Mouse (Mus musculus): ENCODE results near the gene Macrod1.

The Macrod1 gene

GRCm38 (mm10) chr19:7168423-7168822 is 111.8 kb downstream of the Macrod1 start:
- DNase-seq (ENCODE audit: low read depth, low spot score), result no peak

GRCm38 (mm10) chr19:7170916-7171315 is 114.3 kb downstream of the Macrod1 start:
- DNase-seq (ENCODE audit: low read depth, low spot score), result no peak

GRCm38 (mm10) chr19:7171447-7171846 is 114.8 kb downstream of the Macrod1 start:
- no peak for DNase-seq (ENCODE audit: low read depth, low spot score)

- DNase-seq (ENCODE audit: low read depth, low spot score), result no peak
These were observed 115.6 kb downstream of the Macrod1 start for GRCm38 (mm10) chr19:7172051-7172866.

GRCm38 (mm10) chr19:7176041-7176696 is 119.6 kb downstream of the Macrod1 start:
- DNase-seq (ENCODE audit: low read depth, low spot score), result no peak

- no peak for DNase-seq (ENCODE audit: low read depth, low spot score)
These were observed 121.3 kb downstream of the Macrod1 start for GRCm38 (mm10) chr19:7177804-7178511.

- no peak for DNase-seq (ENCODE audit: low read depth, low spot score)
These were observed 122.3 kb downstream of the Macrod1 start for GRCm38 (mm10) chr19:7178841-7179452.

- no peak for DNase-seq (ENCODE audit: low read depth, low spot score)
These were observed 124.3 kb downstream of the Macrod1 start for GRCm38 (mm10) chr19:7180756-7181405.

- no peak for DNase-seq (ENCODE audit: low read depth, low spot score)
These were observed 124.9 kb downstream of the Macrod1 start for GRCm38 (mm10) chr19:7181496-7181895.

GRCm38 (mm10) chr19:7182273-7182949 is 125.8 kb downstream of the Macrod1 start:
- DNase-seq (ENCODE audit: low read depth, low spot score), result no peak

- DNase-seq (ENCODE audit: low read depth, low spot score), result no peak
These were observed 126.8 kb downstream of the Macrod1 start for GRCm38 (mm10) chr19:7183419-7183818.

- no peak for DNase-seq (ENCODE audit: low read depth, low spot score)
These were observed 128.4 kb downstream of the Macrod1 start for GRCm38 (mm10) chr19:7185059-7185458.

- DNase-seq (ENCODE audit: low read depth, low spot score), result no peak
These were observed 129.2 kb downstream of the Macrod1 start for GRCm38 (mm10) chr19:7185715-7186291.

GRCm38 (mm10) chr19:7187157-7187556 is 130.5 kb downstream of the Macrod1 start:
- DNase-seq (ENCODE audit: low read depth, low spot score), result no peak

- DNase-seq (ENCODE audit: low read depth, low spot score), result no peak
These were observed 132.4 kb downstream of the Macrod1 start for GRCm38 (mm10) chr19:7189026-7189425.

- no peak for DNase-seq (ENCODE audit: low read depth, low spot score)
These were observed 134.4 kb downstream of the Macrod1 start for GRCm38 (mm10) chr19:7190986-7191385.

GRCm38 (mm10) chr19:7191639-7192038 is 135.0 kb downstream of the Macrod1 start:
- no peak for DNase-seq (ENCODE audit: low read depth, low spot score)

- no peak for DNase-seq (ENCODE audit: low read depth, low spot score)
These were observed 136.0 kb downstream of the Macrod1 start for GRCm38 (mm10) chr19:7192561-7192967.

GRCm38 (mm10) chr19:7195900-7196728 is 139.5 kb downstream of the Macrod1 start:
- peak; percentile 53 for DNase-seq (ENCODE audit: low read depth, low spot score)

All from A20 (cell line).